Mouse (Mus musculus) forebrain, embryonic 10.5 days (tissue): ENCODE measurements around the gene Sirt2. TPM values are rescaled to one million over a fixed set of nuclear protein-coding genes. Genes with fewer than 3 reads are reported as not detected.
A peak's percentile ranks its signal among the peaks of the same experiment; 100 is the strongest.

Source experiments
- DNase-seq: peaks from one replicate; pipeline ENCODE4 v3.0.0-alpha.2; 2017; ENCODE audit warnings: low spot score; ENCODE audit errors: extremely low spot score
- H3K27ac ChIP-seq: fragments of 300-500 bp; sonication (generic); 2 replicates; pipeline ENCODE4 v1.5.1; 2016; ENCODE audit warnings: mild to moderate bottlenecking
- H3K27me3 ChIP-seq: fragments of 300-500 bp; sonication (generic); 2 replicates; pipeline ENCODE4 v1.6.1; 2016; ENCODE audit warnings: mild to moderate bottlenecking; ENCODE audit not compliant: poor library complexity, severe bottlenecking
- H3K36me3 ChIP-seq: fragments of 300-500 bp; sonication (generic); replicated peaks from 2 replicates; pipeline ENCODE4 v1.6.1; 2016; ENCODE audit warnings: mild to moderate bottlenecking, moderate library complexity
- H3K4me1 ChIP-seq: fragments of 300-500 bp; sonication (generic); 2 replicates; pipeline ENCODE4 v1.6.1; 2016
- H3K4me3 ChIP-seq: fragments of 300-500 bp; sonication (generic); 2 replicates; pipeline ENCODE4 v1.5.1; 2016; ENCODE audit warnings: mild to moderate bottlenecking, moderate library complexity
- H3K9me3 ChIP-seq: fragments of 300-500 bp; sonication (generic); 2 replicates; pipeline ENCODE4 v1.6.1; 2016; ENCODE audit warnings: mild to moderate bottlenecking, moderate library complexity
- WGBS: fragments of 180-500 bp; shearing (Covaris S2); methylation state at CpG from one replicate; pipeline ENCODE4 v1.1.7; 2016; 5-methylcytosine and 5-hydroxymethylcytosine counted together
- polyA plus RNA-seq: library from polyadenylated mRNA; unstranded; fragments of >200 nt; fragmentation: Nextera tagmentation; extraction: Ambion mirVana; gene quantifications from 2 replicates; pipeline ENCODE4 v1.2.1, GENCODE M21; 2016

Gene Sirt2
- polyA plus RNA-seq, 1 experiment from 2014 or later, result 60.8 TPM

DNA sequence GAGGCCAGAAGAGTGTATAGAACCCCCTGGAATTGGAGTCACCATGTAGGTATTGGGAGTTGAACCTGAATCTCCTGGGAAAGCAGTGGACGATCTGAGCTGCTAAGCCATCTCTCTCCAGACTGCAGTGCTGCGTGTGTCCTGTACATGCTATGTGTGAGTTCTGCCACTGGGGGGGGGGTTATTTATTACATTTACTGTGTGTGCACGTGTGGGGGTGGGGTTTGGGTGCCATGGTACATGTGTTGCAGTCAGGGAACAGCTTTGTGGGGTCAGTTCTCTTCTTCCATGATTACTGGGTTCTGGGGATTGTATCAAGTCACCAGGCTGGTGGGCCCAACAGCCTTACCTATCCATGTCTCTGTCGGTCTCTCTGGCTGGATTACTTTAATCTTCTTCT, 40.3 kb downstream of the Sirt2 start:
- no peak overlapping the region for H3K4me3 ChIP-seq
- no peaks in the 10 kb centered on the region for H3K27me3 ChIP-seq
- WGBS, result 90% methylated on average over 4 of the region's 4 CpGs
- no peaks in the 10 kb centered on the region for H3K9me3 ChIP-seq
- peaks cover 3% of the 10 kb centered on the region for H3K36me3 ChIP-seq
- H3K27ac ChIP-seq, result no peak overlapping the region
- peaks cover 64% of the 10 kb centered on the region for H3K4me1 ChIP-seq
- no peak for DNase-seq

DNA sequence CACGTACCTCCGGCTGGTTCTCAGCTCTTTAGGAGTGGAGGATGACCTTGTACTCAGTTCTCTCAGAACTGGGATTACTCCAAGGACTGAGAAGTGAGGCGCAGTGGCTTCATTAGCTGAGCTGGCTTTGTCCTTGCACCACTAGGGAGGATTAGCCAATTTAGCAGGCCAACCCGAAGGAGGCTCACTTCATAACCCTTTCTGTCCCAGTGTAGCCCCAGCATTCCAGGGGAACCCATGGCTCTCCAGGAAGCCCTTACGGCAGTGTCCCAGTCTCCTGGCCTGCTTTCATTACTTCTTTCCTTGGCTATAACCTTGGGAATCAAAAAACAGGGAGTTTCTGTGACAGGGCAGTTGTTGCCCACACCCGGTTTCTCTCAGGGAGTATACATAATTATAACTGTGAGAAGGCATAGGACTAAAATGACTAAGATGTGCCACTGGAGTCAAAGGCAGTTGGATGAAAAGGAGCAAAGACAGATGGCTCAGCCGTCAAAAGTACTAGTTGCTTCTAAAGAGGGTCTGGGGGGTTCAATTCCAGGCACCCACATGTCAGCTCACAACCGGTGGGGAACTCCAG, 41.2 kb downstream of the Sirt2 start:
- peaks cover 12% of the 10 kb centered on the region for H3K36me3 ChIP-seq
- H3K4me1 ChIP-seq, result peaks cover 64% of the 10 kb centered on the region
- DNase-seq, result no peak
- WGBS, result 26% methylated on average over 7 of the region's 8 CpGs
- no peaks in the 10 kb centered on the region for H3K27me3 ChIP-seq
- H3K4me3 ChIP-seq, result peak overlapping the region; percentile 93
- H3K27ac ChIP-seq, result peak overlapping the region; percentile 100
- no peaks in the 10 kb centered on the region for H3K9me3 ChIP-seq

DNA sequence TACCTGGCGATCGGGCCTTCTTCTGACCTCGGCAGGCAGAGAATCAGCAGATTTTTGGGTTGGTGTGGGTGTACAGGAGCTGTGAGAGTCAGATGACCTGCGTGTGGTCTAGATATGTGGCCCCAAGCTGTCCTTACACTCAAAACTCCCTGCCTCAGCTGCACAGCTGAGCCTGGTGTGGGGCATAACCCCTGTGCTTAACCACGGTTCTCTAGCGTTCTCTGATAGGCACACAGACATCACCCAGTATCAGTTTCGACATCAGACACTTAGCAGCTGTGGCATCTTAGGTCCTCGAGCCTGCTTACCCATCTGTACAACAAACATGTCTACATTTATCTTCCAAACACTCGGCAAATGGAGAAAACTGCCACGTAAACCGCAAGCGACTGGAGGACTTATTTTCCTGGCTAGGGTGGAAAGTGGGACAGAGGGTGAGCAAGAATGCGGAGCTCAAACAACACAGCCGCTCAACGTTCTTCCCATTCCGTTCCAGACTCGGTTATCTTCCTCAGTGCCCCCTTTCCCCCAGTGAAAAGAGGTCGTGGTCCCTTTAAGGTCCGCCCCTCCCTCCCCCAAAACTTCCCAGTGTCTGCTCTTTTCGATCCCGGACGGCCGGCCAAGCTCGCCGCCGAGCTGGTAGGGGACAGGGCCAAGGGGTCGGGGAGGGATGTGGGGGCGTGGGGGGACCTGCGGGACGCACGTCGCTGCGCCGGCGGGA, 41.8 kb downstream of the Sirt2 start, which contains the start of gene Hnrnpl:
Hnrnpl (plus strand) TSS at position 321 of the 721 bp plus-strand sequence.
- no peak for DNase-seq
- H3K27ac ChIP-seq, result peak within 1 kb of the TSS; percentile 100
- peak within 1 kb of the TSS; percentile 93 for H3K4me3 ChIP-seq
- no peaks in the 10 kb centered on the region for H3K9me3 ChIP-seq
- peaks cover 64% of the 10 kb centered on the region for H3K4me1 ChIP-seq
- WGBS, result 4% methylated on average over 35 of the region's 35 CpGs
- H3K36me3 ChIP-seq, result peaks cover 18% of the 10 kb centered on the region
- no peaks in the 10 kb centered on the region for H3K27me3 ChIP-seq

DNA sequence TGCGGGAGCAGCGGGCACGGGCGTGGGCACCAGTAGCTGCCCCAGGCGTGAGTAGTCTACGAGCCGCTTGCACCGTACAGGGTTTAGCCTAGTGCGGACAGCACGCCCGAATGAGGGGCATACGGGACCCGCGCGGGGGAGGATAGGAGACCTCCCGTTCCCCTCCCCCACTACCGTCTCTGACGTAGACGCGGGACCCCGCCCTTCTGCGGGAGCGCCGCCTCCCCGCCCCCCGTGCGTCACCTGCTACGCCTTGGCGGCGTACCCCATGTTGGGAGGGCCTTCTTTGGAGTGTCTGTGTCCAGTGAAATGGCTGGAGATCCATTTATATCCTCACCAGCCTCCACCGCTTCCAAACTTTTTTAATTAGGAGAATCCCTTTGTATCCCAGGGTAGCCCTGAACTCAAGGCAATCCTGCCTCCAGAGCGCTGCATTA, 42.4 kb downstream of the Sirt2 start:
- Histone ChIP-seq H3K27me3 (no peaks in the 10 kb centered on the region), H3K9me3 (no peaks in the 10 kb centered on the region), H3K4me3 (peak overlapping the region; percentile 93), H3K4me1 (peaks cover 64% of the 10 kb centered on the region), H3K36me3 (peaks cover 24% of the 10 kb centered on the region), H3K27ac (peak overlapping the region; percentile 100)
- DNase-seq, result peak; percentile 94
- 0% methylated on average over 32 of the region's 32 CpGs for WGBS

DNA sequence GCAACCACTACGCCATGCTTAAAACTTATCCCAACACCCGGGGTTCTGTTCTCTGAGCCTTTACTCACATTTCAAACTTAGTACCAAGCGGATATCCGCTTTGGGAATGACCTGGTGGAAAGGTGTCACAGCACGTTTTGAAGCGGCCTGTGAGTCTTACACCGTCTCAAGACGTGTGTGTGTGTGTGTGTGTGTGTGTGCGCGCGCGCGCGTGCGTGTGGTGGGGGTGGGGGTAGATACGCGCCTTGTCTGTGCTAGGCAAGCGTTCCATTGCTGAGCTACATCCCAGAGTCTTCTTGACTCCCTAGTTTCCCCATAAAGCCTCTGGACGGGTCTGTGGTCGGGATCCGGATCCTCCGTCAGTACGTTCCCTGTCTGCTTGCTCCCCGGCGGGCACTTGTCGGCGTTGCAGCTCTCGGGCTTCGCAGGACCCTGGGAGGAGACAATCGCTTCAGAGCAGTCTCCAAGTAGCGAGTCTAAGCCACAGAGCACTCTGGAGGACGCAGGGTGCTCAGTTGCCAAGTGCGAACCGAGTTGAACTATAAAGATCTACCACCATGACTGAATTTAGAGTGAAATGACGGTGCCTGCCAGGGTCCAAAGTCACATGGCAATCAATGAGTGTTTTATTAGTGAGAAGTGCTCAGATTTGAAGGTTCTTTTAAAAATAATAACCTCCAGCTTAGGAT, 43.0 kb downstream of the Sirt2 start:
- no peaks in the 10 kb centered on the region for H3K27me3 ChIP-seq
- under 1% methylated on average over 35 of the region's 35 CpGs for WGBS
- H3K4me1 ChIP-seq, result peaks cover 66% of the 10 kb centered on the region
- peak; percentile 80 for DNase-seq
- peak overlapping the region; percentile 93 for H3K4me3 ChIP-seq
- peak overlapping the region; percentile 100 for H3K27ac ChIP-seq
- H3K36me3 ChIP-seq, result peaks cover 30% of the 10 kb centered on the region
- no peaks in the 10 kb centered on the region for H3K9me3 ChIP-seq

DNA sequence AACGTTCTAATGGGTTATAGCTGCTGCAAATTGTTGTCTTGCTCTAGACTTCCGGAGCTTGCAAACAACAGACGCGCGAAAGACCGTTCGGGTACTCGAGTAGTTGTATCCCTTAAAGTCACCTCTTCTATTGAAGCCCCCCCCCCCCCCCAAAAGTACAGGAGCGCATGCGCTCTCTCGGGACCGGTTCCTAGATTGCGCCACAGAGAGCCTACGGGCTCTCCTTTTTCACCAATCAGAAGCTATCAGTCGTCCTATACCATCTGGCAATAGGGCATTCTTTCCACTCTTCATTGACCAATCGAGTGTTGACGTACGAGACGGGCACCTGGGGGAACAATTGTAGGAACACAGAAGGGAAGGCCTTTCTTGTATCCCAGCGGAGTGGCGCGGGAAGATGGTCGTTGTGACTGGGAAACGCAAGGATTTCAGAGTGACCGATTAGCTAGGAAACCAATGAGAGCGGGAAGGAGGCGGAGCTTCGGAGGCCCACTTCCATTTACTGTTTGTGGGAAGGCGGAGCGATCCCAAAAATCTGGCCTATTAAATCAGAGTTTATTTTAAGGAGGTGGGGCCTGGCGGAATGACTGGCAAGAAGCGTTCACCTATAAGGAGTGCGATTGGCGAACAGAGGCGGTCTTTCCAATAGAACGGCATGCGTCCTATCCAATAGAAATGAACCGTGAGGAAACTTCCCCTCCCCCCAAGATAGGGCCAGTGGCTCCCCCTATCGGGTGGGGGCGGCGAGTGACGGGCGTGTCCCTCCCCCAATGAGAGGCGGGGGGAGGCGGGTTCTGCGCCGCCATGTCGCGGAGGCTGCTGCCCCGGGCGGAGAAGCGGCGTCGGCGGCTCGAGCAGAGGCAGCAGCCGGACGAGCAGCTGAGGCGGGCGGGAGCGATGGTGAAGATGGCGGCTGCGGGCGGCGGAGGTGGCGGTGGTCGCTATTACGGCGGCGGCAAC, 43.9 kb downstream of the Sirt2 start:
- under 1% methylated on average over 70 of the region's 70 CpGs for WGBS
- Histone ChIP-seq H3K4me1 (peaks cover 71% of the 10 kb centered on the region), H3K27me3 (no peaks in the 10 kb centered on the region)

DNA sequence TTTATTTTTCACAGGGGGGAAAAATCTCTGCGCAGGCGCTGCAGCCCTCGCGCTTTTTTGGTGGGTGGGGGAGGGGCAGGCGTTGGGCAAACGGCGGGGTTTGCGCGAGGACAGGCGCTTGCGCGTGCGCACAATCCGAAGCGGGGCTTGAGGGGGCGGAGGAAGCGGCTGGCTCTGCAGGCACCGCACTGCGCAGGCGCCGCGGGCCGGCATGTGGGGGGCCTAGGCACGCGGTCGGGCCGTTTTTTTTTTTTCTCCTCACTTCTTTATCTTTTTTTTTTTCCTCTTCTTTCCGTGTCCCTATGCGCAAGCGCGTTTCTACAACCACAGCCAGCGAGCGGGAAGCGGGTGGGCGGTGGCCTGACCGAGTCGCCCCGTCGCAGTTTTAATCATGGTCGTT, 44.7 kb downstream of the Sirt2 start:
- DNase-seq, result peak; percentile 90
- Histone ChIP-seq H3K4me1 (peaks cover 71% of the 10 kb centered on the region), H3K4me3 (peak overlapping the region; percentile 93), H3K36me3 (peaks cover 47% of the 10 kb centered on the region), H3K27ac (peak overlapping the region; percentile 100), H3K27me3 (no peaks in the 10 kb centered on the region), H3K9me3 (no peaks in the 10 kb centered on the region)
- WGBS, result under 1% methylated on average over 40 of the region's 40 CpGs

More for the DNA sequence above, 43.9 kb downstream of the Sirt2 start:
- H3K9me3 ChIP-seq, result no peaks in the 10 kb centered on the region
- peaks cover 38% of the 10 kb centered on the region for H3K36me3 ChIP-seq
- peak overlapping the region; percentile 93 for H3K4me3 ChIP-seq
- peak overlapping the region; percentile 100 for H3K27ac ChIP-seq
- peak; percentile 97 for DNase-seq

DNA sequence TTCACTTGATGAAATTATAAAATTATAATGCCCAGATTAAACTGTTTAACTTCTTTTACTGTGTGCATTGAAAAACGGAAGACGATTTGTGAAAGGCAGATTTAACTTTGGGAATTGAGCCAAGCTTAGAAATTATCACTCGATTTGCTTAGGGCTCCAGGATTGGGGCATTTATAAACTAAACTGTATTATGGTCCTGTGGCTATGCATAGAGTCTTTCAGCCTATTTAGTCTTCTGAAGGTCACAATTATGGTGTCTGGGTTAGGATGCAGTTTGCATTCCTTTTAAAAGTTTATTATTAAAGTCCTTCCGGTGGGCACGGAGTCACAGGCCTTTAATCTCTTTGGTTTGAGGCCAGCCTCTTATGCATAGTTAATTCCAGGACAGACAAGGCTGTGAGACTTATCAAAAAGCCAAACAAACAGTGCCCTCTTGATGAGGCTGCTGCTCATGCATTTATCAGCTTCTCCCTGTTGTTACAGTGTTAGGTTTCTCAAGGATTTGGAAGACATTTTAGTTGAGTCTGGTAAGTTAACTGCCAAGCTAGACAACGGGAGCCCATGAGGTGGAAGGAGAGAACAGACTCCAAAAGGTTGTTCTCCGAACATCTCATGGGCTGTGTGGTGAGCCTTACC, 45.2 kb downstream of the Sirt2 start:
- Histone ChIP-seq H3K36me3 (peaks cover 52% of the 10 kb centered on the region), H3K4me3 (peak overlapping the region; percentile 93), H3K9me3 (no peaks in the 10 kb centered on the region), H3K27ac (peak overlapping the region; percentile 100), H3K4me1 (peaks cover 74% of the 10 kb centered on the region), H3K27me3 (no peaks in the 10 kb centered on the region)
- no peak for DNase-seq
- WGBS, result 17% methylated on average over 7 of the region's 7 CpGs

DNA sequence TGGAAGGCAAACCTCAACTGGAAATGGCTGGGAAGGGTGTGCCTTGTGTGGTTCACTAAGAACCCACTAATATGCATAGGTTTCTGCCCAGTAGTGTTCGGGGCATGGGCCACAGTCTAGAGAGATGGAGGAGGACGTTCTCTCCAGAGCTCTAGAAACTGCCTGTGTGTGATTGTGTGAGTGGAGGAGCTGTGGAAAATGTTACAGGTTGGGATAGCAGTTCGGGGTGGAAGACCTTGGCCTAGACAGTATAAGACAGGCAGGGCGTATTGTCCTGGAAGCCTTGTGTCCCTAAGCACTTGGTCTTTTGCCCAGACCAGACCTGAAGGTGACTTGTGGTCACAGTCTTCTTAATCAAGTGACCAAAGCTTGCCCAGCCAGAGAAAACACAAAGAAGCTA, 45.9 kb downstream of the Sirt2 start:
- no peak for DNase-seq
- Histone ChIP-seq H3K27ac (peak overlapping the region; percentile 100), H3K4me3 (peak overlapping the region; percentile 93), H3K9me3 (no peaks in the 10 kb centered on the region), H3K27me3 (no peaks in the 10 kb centered on the region), H3K36me3 (peaks cover 59% of the 10 kb centered on the region), H3K4me1 (peaks cover 74% of the 10 kb centered on the region)
- WGBS, result 80% methylated on average over 4 of the region's 4 CpGs

DNA sequence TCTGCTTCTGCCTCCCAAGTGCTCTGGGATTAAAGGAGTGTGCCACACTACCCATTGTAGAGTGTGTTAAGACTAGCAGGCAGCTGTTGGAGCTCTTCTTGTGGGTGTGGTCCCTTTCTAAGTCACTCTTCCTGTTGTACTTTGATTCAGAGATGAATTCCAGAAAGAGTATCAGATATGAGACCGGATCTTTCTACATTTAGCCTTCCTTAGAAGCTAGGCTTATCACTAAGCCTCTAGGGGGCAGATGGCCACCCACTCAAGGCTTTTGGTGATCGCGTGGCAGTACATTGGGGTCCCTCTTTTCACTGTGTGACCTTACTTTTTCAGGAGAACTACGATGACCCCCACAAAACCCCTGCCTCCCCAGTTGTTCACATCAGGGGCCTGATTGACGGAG, 46.4 kb downstream of the Sirt2 start:
- peaks cover 64% of the 10 kb centered on the region for H3K36me3 ChIP-seq
- 87% methylated on average over 5 of the region's 5 CpGs for WGBS
- H3K9me3 ChIP-seq, result no peaks in the 10 kb centered on the region
- H3K27me3 ChIP-seq, result no peaks in the 10 kb centered on the region
- peaks cover 74% of the 10 kb centered on the region for H3K4me1 ChIP-seq
- DNase-seq, result no peak
- H3K27ac ChIP-seq, result 0 out of 2 replicates have a peak overlapping the region, but pooled peaks have one; percentile 100
- H3K4me3 ChIP-seq, result peak overlapping the region; percentile 93

DNA sequence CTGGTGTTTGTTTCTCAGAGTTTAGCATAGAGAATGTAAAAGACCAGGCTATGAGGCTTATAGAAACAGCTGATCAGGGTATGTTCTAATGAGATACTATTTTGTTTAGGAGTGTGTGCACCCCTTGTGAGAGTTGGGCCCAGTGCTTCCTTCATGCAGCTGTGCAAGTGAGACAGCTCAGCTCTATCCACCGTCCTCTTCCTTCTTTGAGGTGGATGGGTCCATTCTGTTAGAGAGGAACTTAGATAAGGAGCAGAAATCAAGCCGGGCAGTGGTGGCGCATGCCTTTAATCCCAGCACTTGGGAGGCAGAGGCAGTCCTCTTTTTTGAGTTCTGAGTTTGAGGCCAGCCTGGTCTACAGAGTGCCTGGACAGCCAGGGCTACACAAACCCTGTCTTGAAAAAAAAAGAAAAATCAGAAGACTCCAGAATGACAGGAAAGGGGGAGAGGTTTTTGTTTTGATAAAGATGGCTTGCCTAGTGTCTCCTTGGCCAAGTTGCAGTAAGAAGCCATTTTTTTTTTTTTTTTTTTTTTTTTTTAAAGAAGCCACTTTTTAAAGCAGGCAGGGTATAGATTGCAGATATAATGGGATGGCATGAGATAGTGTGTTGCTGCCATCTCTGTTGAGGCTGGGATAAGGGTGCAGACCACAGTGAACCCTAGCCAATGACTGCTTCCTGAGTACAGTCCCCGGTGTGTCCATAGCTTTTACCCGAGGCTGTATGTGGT, 47.9 kb downstream of the Sirt2 start:
- Histone ChIP-seq H3K9me3 (no peaks in the 10 kb centered on the region), H3K4me1 (peaks cover 75% of the 10 kb centered on the region), H3K4me3 (no peak overlapping the region), H3K36me3 (peaks cover 78% of the 10 kb centered on the region), H3K27me3 (no peaks in the 10 kb centered on the region), H3K27ac (no peak overlapping the region)
- no peak for DNase-seq
- WGBS, result 89% methylated on average over 5 of the region's 5 CpGs
